Mouse (Mus musculus) layer of hippocampus, postnatal 10 days (tissue): ENCODE results near the gene Cela2a. TPM values are rescaled to one million over a fixed set of nuclear protein-coding genes. Genes with fewer than 3 reads are reported as not detected.

ENCODE experiments used
- DNase-seq, 2 experiments: peaks; one replicate each; pipeline ENCODE4 v3.0.0; 2021; ENCODE audit warnings: low spot score in 2 of 2
- total RNA-seq, 2 experiments: library from RNA; stranded (reverse); gene quantifications; 2 replicates each; pipeline ENCODE4 v1.2.3; 2021

The Cela2a gene
- total RNA-seq, 2 experiments from 2014 or later, result not detected

GRCm38 (mm10) chr4:141859351-141859750, 33.4 kb upstream of the Cela2a start:
- no peak for DNase-seq

DNA sequence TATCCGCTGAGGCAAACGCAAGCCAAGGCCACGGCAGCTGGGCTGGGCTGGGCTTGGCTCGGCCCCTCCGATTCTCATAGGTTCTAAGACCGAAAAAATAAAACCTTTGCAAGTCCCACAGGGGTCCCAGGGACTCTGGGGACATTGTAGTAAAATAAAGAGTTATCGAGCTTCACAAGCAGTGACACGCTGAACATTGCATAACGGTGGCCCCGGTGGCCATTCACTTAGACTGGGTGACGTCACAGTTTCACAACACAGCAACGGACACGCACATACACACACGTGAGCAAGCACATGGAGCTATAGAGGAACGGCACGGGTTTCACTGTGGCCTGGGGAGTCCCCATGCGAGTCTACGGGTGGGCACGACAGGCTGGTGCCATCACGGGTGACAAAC, 32.5 kb upstream of the Cela2a start:
- DNase-seq, result no peak

DNA sequence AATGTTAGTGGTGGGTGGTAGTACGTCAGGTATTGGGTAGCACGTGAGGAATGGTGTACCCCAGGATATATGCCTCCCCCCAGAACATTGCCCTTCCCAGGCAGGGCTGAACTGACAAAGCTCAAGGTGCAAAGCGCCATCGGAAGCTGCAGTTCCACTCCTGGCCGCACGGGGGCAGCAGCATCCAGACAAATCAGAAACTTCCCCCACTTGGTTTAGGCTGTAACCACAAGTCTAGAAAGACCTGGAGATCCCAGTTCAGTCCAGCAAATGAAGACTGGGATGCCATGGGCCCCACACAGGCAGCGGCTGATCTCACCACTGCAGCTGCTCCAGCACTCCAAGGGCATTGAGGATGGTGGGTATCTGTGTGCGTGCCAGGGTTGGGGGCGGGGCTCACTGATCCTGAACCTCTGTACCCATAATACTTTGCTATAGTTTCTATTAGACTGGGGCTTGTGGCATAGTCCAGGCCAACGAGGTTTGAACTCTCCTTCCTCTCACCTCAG, 31.5 kb upstream of the Cela2a start:
- DNase-seq, result peak; percentile 91 to 92

DNA sequence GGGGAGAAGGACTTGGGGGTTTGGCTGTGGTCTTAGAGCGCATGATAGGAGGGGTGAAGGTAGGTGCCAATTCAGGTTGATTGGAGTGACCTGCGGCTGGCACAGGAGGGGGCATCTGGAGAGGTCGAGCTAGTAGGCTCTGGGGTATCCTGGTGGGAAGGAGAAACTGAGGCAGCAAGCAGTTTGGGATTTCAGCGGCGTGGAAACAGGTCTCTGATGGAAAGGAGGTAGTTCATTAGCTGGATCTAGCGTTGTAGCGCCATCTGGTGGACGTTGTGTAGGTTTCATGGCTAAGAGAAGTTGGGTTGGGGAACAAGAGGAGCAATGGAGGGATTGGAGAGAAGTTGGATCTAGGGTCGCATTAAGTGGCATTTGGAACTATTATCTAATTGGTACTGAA, 27.5 kb upstream of the Cela2a start:
- DNase-seq, result peak; percentile 75 to 79

GRCm38 (mm10) chr4:141845999-141846398, 20.0 kb upstream of the Cela2a start, which contains the start of gene Ctrc:
Gene Ctrc, minus strand, starts transcription at chr4:141846359.
- no peak for DNase-seq

GRCm38 (mm10) chr4:141834536-141835095, 8.7 kb upstream of the Cela2a start:
- no peak for DNase-seq

GRCm38 (mm10) chr4:141833911-141834310, 8.0 kb upstream of the Cela2a start:
- no peak for DNase-seq

GRCm38 (mm10) chr4:141831361-141831760, 5.4 kb upstream of the Cela2a start:
- no peak for DNase-seq

GRCm38 (mm10) chr4:141830381-141830780, 4.4 kb upstream of the Cela2a start:
- no peak for DNase-seq

- DNase-seq, result no peak
Observed at GRCm38 (mm10) chr4:141828177-141828576, 2.2 kb upstream of the Cela2a start.

- no peak for DNase-seq
Observed at GRCm38 (mm10) chr4:141827401-141827800, 1.4 kb upstream of the Cela2a start.

DNA sequence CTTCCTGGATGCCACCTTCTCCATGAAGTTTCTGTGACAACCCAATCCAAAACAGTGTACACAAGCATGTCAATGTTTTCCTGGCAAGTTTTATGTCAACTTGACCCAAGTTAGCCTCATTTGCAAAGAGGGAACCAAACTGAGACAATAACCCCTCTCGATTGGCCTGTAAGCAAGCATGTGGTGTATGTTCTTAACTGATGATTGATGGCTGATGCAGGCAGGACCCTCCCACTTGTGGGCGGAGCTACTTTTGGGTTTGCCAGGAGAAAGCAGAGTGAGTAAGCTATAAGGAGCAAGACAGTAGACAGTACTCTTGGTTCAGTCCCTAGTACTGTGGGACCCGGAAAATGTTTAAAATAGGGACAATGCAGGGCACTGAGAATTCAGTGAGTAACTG, 3.0 kb downstream of the Cela2a start:
- DNase-seq, result no peak

DNA sequence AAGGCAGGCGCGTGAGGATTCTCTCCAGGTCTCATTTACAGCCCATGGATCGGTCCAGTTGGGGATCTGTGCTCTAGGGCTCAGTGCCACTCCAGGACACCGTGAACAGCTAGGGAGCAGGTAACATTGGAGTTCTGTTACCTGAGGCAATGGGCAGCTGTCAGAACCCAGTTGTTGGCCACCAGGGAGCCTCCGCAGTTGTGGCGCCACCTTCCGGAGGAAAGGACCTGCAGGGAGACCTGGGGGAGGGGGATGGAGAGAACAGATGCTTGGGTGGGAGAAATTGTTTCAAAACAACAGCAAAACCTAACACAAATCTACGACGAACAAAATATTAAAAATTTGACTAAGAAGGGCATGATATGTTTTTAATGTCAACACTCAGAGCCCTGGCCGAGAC, 3.9 kb downstream of the Cela2a start:
- no peak for DNase-seq

- DNase-seq, result no peak
Observed at GRCm38 (mm10) chr4:141821178-141821577, 4.8 kb downstream of the Cela2a start.

DNA sequence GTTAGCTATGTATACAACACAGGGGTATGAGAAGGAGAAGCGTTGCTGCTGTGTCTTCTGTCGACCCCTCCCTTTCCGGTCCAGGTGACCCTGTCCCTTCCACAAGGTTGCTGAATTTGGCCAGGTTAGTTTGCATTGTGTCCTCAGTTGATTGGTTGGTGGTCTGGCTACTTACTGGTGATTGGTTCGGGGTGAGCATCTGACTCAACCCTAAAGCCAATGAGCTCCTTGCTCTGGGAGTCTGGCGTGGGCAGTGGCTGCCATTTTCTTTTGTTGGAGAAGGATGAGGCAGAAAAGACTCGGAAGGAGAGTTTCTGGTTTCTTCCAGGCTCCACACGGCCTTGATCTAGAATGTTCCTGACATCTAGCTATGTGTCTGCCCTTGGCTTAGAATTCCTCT, 6.6 kb downstream of the Cela2a start:
- no peak for DNase-seq

GRCm38 (mm10) chr4:141818861-141819260, 7.1 kb downstream of the Cela2a start:
- DNase-seq, result no peak

DNA sequence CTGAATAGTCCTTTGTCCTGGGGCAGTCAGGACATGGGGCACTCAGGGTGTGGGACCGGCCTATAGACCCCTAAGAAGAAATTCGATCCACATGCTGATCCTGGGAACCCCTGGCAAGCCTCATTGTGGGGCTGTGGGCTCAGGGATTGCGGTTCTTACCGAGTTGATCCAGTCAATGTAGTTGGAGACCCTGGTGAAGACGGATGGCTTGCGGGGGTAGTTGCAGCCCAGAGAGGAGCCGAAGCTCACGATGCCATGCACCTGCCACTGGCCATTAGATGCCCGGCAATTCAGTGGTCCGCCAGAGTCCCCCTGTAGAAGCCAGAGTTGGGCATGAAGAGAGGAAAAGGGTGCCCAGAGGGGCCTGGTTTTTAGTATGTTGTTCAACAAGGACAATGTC, 8.3 kb downstream of the Cela2a start:
- no peak for DNase-seq

DNA sequence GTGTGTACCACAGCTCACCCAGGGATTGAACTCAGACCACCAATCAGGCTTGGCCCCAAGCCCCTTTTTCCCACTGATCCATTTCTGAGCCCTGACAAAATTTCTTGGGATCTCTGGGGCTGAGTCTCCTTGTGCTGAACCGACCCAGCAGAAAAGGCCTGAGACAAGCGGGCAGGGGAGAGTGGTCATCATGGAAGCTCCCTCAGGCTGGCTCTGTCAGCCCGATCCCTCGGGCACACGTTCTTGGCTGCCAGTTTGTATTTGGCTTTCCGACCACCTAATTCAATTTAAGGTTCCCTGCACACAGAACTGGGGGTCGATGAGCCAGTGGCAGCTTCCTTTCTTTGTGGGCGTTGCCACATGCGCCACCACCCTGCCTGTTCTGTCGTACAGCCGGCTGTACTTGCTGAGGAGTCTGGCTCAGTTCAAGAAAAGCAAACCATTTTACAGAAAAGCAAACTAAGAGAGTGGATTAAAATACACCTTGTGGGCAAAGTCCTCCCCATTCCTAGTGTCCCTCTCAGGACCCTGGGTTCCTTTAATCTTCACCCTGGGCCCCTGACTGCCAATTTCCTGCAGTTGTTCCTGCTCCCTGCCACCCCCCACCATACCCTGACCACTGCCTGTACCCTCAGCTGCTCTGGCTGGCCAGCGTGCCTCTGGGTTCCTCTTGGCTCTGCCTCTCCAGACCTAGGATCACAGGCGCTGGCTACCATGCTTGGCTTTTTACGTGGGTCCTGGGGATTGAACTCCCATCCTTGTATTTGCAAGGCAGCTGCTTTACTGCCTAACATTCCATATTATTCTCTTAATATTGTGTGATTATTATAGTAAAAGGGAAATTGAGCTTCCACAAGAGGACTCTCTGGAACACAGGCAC, 8.9 kb downstream of the Cela2a start:
- DNase-seq, result no peak

GRCm38 (mm10) chr4:141816267-141816666, 9.7 kb downstream of the Cela2a start:
- DNase-seq, result no peak

DNA sequence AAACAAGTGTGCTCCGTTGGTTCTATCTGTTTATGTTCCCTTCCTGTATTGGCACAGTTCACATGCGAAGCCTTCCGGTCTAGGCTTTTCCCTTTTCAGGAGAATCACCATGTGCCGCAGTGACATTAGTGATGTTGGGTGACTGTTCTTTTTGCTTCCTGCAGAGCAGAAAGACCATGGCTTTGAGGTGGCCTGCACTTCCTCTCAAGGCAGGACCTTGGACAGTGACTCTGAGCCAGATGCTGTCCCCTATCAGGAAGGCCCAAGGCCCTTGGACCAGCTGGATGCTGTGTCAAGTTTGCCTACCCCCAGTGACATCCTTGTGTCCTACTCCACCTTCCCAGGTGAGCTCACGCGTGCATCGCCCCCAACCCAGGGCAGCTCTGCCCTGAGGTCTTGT, 14.6 kb downstream of the Cela2a start:
- no peak for DNase-seq

DNA sequence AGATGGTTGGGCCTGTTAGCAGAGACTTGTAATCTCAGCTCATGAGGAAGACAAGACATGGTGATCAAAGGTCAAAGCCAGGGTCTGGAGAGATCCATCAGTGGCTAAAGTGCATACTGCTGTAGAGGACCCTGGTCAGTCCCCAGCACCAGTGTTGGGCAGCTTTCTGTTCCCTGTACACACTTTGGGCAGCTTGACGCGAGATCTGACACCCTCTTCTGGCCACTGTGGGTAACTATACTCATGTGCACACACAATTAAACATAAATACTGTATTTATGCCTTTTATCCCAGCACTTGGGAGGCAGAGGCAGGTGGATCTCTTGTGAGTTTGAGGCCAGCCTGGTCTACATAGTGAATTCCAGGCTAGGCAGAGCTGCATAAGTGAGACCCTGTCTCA, 15.0 kb downstream of the Cela2a start:
- DNase-seq, result no peak

GRCm38 (mm10) chr4:141809850-141810464, 16.0 kb downstream of the Cela2a start:
- DNase-seq, result peak; percentile 36 to 49
